Mouse (Mus musculus) cerebral cortex, adult 2 months (tissue): Measurements from ENCODE around the gene Iqsec1.

Source experiments
- WGBS: fragments of 180-500 bp; shearing (Covaris S2); methylation state at CpG from one replicate; pipeline ENCODE4 v1.1.7; 2018; 5-methylcytosine and 5-hydroxymethylcytosine counted together

Iqsec1 gene

DNA sequence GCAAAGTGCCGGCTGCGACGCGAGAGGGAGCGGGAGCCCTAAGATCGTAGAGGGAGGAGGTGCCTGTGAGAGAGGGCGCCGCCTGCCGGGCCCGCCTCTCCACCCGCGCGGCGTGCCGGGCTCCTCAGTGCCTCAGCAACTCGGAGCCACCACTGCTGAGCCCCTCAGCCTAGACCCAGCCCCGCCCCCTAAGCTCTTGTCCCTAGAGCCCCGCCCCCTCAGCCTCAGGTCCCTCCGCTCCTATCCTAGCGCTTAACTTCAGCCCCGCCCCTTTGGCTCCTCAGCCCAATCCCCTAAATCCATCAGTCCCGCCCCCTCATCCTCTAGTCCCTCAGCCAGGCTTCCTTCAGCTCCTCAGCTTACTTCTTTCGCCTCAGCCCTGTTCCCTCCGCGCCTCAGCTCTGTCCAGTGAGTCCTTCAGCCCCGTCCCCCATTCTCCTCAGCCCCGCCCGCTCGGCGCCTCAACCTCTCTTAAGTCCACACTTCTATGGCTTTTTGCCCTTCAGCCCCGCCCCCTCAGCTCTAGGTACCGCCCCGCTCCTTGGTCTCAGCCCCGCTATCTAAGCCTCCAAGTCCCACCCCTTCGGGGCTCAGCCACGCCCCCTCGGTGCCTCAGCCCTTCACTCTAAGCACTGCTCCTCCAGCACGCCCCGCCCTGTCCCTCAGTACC is at the start of gene Iqsec1:
TSS of gene Iqsec1 (minus strand) at position 38 of the 670 bp plus-strand sequence.
- 1% methylated on average over 37 of the region's 39 CpGs for WGBS

- WGBS = 88% methylated on average over 5 of the region's 5 CpGs
Measured at GRCm38 (mm10) chr6:91028256-91028655, 39.8 kb upstream of the Iqsec1 start.

DNA sequence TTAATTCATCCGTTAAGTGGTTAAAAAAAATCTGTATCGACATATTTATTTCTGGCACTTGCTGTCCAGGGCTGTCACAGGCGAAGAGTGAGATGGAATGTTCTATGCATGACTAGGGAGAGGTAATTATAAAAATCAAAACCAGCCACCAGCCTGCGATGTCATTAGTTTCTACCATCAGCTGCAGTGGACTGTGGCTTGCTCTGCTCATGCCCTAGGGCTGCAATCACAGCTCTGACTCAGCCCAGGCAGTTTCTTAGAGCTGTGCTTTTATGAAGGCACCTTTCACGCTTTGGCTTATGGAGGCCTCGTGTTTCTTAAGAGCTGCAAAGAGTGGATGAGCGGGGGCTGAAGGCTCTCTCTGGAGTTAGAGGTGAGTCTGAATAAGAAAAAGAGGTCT is 32.3 kb upstream of the Iqsec1 start:
- 83% methylated on average over 7 of the region's 7 CpGs for WGBS

- WGBS = 86% methylated on average over 7 of the region's 7 CpGs
Measured at GRCm38 (mm10) chr6:91016600-91017230, 28.2 kb upstream of the Iqsec1 start.

- 80% methylated on average over 9 of the region's 9 CpGs for WGBS
Measured at GRCm38 (mm10) chr6:91014198-91014958, 25.9 kb upstream of the Iqsec1 start.

DNA sequence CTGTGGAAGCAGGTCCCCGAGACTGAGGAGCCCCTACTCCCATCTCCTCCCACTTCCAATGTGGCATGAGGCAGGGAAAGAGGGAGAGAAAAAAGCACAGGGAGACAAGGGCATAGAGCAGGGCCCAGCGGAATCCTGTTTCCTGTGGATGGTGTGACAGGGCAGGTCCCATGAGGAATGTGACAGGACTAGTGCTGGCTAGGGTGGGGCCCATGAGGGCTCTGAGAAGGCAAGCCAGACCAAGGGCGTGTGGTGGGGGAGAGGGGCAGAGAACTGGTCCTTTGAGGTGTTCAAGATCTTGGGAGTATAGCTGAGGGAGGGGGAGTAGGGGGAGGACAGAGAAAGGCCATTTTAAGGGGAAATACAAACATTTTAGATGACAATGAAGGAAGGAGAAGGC is 24.0 kb upstream of the Iqsec1 start:
- WGBS = 91% methylated on average over 3 of the region's 3 CpGs

DNA sequence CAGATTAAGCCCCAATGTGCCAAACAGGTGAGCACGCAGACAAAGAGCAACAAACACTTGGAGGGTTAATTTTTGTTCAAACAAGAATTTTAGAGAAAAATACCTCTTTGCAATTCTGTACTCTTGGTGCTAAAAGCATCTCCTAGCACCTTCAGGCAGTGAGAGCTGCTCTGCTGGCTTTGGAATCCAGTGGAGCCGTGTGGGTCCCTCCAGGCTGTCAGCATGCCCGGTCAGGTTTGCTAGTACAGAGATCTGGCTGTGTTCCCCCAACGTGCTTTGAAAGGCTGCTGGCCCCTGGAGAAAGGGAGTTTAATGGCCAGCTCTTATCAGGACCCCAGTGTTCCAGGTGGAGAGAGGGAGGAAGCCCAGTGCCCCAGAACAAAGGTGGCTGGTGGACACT is 23.1 kb upstream of the Iqsec1 start:
- 60% methylated on average over 4 of the region's 4 CpGs for WGBS

GRCm38 (mm10) chr6:91008284-91008830 is 19.9 kb upstream of the Iqsec1 start:
- 96% methylated on average over 3 of the region's 3 CpGs for WGBS

DNA sequence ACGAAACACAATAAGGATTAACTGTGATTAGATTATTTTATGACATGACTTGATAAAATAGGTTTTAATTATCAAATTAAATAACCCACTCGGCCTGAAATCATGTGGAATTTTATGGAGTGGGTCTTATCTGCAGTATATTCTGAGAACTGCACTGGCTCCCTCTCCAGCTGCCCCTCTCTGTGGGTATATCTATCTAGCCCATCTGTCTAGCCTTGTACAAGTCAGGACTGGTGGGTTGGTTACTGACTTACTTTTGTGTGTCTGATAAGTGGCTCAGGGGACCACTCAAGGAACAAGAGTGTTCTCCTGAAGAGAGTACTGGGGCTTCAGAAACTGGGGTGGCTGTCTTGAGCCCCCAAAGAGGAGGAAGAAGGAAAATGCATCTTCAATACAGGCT is 18.7 kb upstream of the Iqsec1 start:
- 68% methylated on average over 2 of the region's 2 CpGs for WGBS

- WGBS = 89% methylated on average over 2 of the region's 2 CpGs
Measured at GRCm38 (mm10) chr6:91004157-91004556, 15.7 kb upstream of the Iqsec1 start.

DNA sequence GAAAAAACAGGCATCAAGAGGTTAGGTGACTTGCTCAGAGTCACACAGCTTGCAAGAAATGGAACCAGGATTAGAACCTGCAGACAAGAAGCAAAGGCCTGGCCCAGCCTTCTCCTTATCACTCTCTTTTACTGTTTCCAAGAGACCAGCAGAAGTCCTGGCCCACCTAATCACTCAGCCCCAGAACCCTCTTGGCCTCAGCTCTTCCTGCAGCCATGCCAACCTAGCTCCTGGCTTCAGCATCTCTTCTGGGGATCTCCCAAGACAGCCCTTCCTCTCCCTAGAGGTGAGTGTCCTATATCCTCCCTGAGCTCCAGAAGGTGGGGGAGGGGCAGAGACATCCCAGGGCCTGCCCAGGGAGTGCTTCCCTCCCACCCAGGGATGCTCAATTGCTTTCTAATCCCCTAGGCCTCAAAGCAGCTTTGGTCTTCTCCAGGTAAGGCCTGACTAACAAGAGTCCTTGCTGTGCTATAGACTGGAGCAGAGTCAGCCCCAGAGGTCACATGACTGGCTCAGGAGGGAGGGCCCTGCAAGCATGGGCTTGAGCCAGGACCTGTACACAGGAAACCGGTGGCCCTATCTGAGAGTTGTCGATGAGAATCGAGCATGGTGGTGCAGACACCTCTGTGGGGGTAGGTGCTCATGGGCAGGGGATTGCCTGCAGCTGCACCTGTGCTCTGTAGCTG is 15.0 kb upstream of the Iqsec1 start:
- 46% methylated on average over 3 of the region's 3 CpGs for WGBS

- 62% methylated on average over 7 of the region's 7 CpGs for WGBS
Measured at GRCm38 (mm10) chr6:91001566-91001965, 13.1 kb upstream of the Iqsec1 start.

DNA sequence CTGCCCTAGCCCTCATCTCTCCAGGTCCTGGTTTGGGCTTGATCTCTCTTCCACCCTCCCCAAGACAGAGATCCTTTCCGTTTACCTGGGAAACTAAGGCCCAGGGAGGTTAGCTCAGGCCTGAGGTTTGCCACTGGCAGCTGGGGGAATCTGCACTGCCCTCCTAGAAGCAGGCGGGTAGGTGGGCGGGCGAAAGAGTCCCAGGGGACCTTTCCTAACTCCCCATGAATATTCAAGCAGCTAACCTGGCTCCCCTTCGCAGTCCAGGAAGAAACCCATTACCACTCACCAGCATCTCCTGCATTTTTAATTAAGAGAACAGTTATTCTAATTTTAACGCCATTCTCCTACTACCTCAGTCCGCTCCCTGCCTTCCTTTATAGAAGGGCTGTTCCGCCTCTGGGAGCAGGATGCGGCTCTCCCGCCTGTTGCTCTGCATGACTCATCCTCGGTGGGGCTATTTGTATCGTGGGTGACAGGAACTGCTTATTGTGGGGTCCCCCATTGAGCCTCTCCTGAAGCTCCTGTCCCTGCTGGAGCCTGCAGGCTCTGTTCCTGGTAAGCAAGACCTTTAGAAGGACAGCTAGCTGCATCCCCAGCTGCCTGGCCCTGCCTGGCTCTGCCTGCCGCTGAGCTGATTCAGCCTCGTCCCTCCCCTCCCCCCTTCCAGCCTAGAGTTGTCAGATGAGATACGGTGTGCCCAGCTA is 12.5 kb upstream of the Iqsec1 start:
- 21% methylated on average over 15 of the region's 15 CpGs for WGBS

- WGBS = 96% methylated on average over 4 of the region's 4 CpGs
Measured at GRCm38 (mm10) chr6:90999176-90999575, 10.7 kb upstream of the Iqsec1 start.

DNA sequence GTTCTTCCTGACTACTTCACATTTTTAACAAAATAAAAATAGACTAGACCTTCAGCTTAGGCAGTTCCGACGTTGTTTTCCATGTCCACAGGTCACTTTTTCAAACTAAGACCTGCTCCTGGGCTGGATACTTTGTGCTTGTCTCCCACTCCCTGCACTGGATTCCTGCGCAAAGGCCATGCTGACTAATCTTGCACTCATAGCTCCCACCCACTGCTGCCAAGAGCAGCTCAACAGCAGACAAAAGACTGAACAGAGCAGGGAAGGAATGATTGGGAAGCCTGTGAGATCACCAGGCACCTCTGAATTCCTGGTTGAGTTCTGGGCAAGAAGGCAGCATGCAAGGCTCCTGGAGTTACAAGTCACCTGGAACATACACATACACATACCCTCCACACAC is 8.5 kb upstream of the Iqsec1 start:
- WGBS = 68% methylated on average over 3 of the region's 3 CpGs

GRCm38 (mm10) chr6:90996181-90996580 is 7.7 kb upstream of the Iqsec1 start:
- WGBS = 62% methylated on average over 2 of the region's 2 CpGs

DNA sequence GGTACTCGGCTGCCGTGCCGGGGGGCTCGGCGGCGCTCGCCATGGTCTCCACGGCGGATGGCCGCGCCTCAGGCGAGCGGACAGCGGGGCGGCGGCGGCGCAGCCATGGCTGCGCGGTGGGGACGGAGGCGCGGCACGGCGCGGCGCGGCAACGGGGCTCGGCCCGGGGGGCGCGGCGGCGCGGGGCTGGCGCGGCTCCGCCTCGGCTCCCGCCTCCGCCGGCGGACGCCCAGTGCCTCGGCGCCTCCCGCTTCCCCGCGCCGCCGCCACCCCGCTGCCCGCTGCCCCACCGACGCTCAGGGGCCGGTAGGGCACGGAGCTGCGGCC is 223 bp downstream of the Iqsec1 start:
- WGBS = 2% methylated on average over 59 of the region's 59 CpGs

- under 1% methylated on average over 75 of the region's 76 CpGs for WGBS
Measured at GRCm38 (mm10) chr6:90987561-90988298, 755 bp downstream of the Iqsec1 start.

- WGBS = 32% methylated on average over 3 of the region's 3 CpGs
Measured at GRCm38 (mm10) chr6:90984101-90984500, 4.4 kb downstream of the Iqsec1 start.

GRCm38 (mm10) chr6:90974279-90974678 is 14.2 kb downstream of the Iqsec1 start:
- 46% methylated on average over 2 of the region's 2 CpGs for WGBS
